Mouse (Mus musculus) cerebral cortex, adult 2 months (tissue): ENCODE data around the gene Timm13.

Source experiments
- WGBS: fragments of 180-500 bp; shearing (Covaris S2); methylation state at CpG from one replicate; pipeline ENCODE4 v1.1.7; 2018; 5-methylcytosine and 5-hydroxymethylcytosine counted together

Timm13 gene

GRCm38 (mm10) chr10:80904004-80904693 is 3.4 kb upstream of the Timm13 start:
- 85% methylated on average over 28 of the region's 28 CpGs for WGBS

GRCm38 (mm10) chr10:80903282-80903681 is 2.5 kb upstream of the Timm13 start:
- 96% methylated on average over 10 of the region's 10 CpGs for WGBS

GRCm38 (mm10) chr10:80902273-80902940 is 1.6 kb upstream of the Timm13 start:
- WGBS = 93% methylated on average over 9 of the region's 9 CpGs

GRCm38 (mm10) chr10:80901409-80902272 is 872 bp upstream of the Timm13 start:
- WGBS = 87% methylated on average over 19 of the region's 19 CpGs

- 16% methylated on average over 25 of the region's 25 CpGs for WGBS
Measured at GRCm38 (mm10) chr10:80899591-80900317, 1.0 kb downstream of the Timm13 start.

GRCm38 (mm10) chr10:80899074-80899473 is 1.7 kb downstream of the Timm13 start:
- 83% methylated on average over 8 of the region's 8 CpGs for WGBS

- 33% methylated on average over 41 of the region's 41 CpGs for WGBS
Measured at GRCm38 (mm10) chr10:80897861-80898510, 2.8 kb downstream of the Timm13 start.

GRCm38 (mm10) chr10:80896581-80897485 is 3.9 kb downstream of the Timm13 start:
- 67% methylated on average over 24 of the region's 24 CpGs for WGBS

- 86% methylated on average over 6 of the region's 6 CpGs for WGBS
Measured at GRCm38 (mm10) chr10:80895697-80896096, 5.1 kb downstream of the Timm13 start.

- 74% methylated on average over 7 of the region's 7 CpGs for WGBS
Measured at GRCm38 (mm10) chr10:80895100-80895499, 5.7 kb downstream of the Timm13 start.

GRCm38 (mm10) chr10:80887181-80887580 is 13.6 kb downstream of the Timm13 start:
- 36% methylated on average over 11 of the region's 11 CpGs for WGBS

- 20% methylated on average over 10 of the region's 10 CpGs for WGBS
Measured at GRCm38 (mm10) chr10:80881301-80881700, 19.5 kb downstream of the Timm13 start.

- WGBS = 67% methylated on average over 2 of the region's 2 CpGs
Measured at GRCm38 (mm10) chr10:80880901-80881300, 19.9 kb downstream of the Timm13 start.

GRCm38 (mm10) chr10:80880131-80880641 is 20.6 kb downstream of the Timm13 start:
- WGBS = 16% methylated on average over 5 of the region's 5 CpGs

GRCm38 (mm10) chr10:80876594-80876993 is 24.2 kb downstream of the Timm13 start:
- 41% methylated on average over 3 of the region's 3 CpGs for WGBS

GRCm38 (mm10) chr10:80876028-80876427 is 24.7 kb downstream of the Timm13 start:
- WGBS = 15% methylated on average over 5 of the region's 5 CpGs

GRCm38 (mm10) chr10:80874035-80874434 is 26.7 kb downstream of the Timm13 start:
- 81% methylated on average over 9 of the region's 9 CpGs for WGBS

GRCm38 (mm10) chr10:80871581-80871980 is 29.2 kb downstream of the Timm13 start, which contains the start of gene Tmprss9:
Gene Tmprss9, plus strand, starts transcription at chr10:80871848.
- WGBS = 33% methylated on average over 9 of the region's 9 CpGs

GRCm38 (mm10) chr10:80870993-80871392 is 29.8 kb downstream of the Timm13 start:
- WGBS = 93% methylated on average over 2 of the region's 6 CpGs

- 80% methylated on average over 16 of the region's 16 CpGs for WGBS
Measured at GRCm38 (mm10) chr10:80864446-80864845, 36.3 kb downstream of the Timm13 start.
